ENCODE assay signal across 22 mouse cellular contexts in genomic region chr2:83648916-83649315, GRCm38 (mm10). TPM values are rescaled to one million over a fixed set of nuclear protein-coding genes. Genes with fewer than 3 reads are reported as not detected.
DNase-seq lines count a peak whose midpoint lies in the region; ATAC-seq lines count a peak whose summit lies in the region.
"Had no signal": no experiment of that assay in that cellular context is flagged by ENCODE, and none has a peak within 500 bp of the region (broad histone marks: within the 10 kb centered on the region; RNA-seq: fewer than 3 reads in every experiment).

No protein-coding gene starts in this region.

- no peak overlapping the region for H3K9ac ChIP-seq in kidney, embryonic 15.5 days
- H3K9ac ChIP-seq in liver, embryonic 12.5 days = no peak overlapping the region
- no peak overlapping the region for H3K9ac ChIP-seq in hindbrain, embryonic 16.5 days (ENCODE audit: low read depth, low read length)
- H3K9ac ChIP-seq: embryonic facial prominence, embryonic 12.5 days; forebrain, embryonic 13.5 days; hindbrain, embryonic 14.5 days; limb, embryonic 15.5 days had no signal

- WGBS in kidney, embryonic 15.5 days = 57% methylated on average over 9 of the region's 9 CpGs
- WGBS in liver, embryonic 12.5 days (ENCODE audit: insufficient replicate concordance) = 78% methylated on average over 9 of the region's 9 CpGs
- WGBS in hindbrain, embryonic 16.5 days = 86% methylated on average over 9 of the region's 9 CpGs

- DNase-seq in kidney, adult 8-10 months = peak; percentile 12 to 44
- DNase-seq in kidney, postnatal 25 days = no peak
- DNase-seq in splenic B cell, adult 2 months (ENCODE audit: low read depth, low spot score) = peak; percentile 44
- no peak for DNase-seq in T-cell, adult 2 months (ENCODE audit: low spot score)
- no peak for DNase-seq in heart, adult 8-10 months (ENCODE audit: low spot score)
- DNase-seq: cerebellum, adult 8-10 months; gastrocnemius, postnatal 14 days; heart, adult 18-20 months; heart, postnatal 36 days; layer of hippocampus, postnatal 36 days; lung, postnatal 10 days; midbrain, embryonic 14.5 days; right cerebral cortex, postnatal 14 days had no signal

- H3K4me3 ChIP-seq in kidney, embryonic 15.5 days (replicated peaks) = no peak overlapping the region
- no peak overlapping the region for H3K4me3 ChIP-seq in liver, embryonic 12.5 days
- no peak overlapping the region for H3K4me3 ChIP-seq in hindbrain, embryonic 16.5 days (ENCODE audit: low read length)
- H3K4me3 ChIP-seq: embryonic facial prominence, embryonic 12.5 days; erythroblast, embryonic 14.5 days; forebrain, embryonic 13.5 days; layer of hippocampus, adult 2 months; limb, embryonic 15.5 days had no signal

- no peak for ATAC-seq in kidney, embryonic 15.5 days (replicated peaks; ENCODE audit: low FRiP score)
- ATAC-seq in liver, embryonic 12.5 days = no peak
- ATAC-seq in hindbrain, embryonic 16.5 days = no peak
- ATAC-seq: forebrain, embryonic 13.5 days had no signal

- H3K4me2 ChIP-seq in kidney, embryonic 15.5 days = peak overlapping the region; percentile 12; the same call in 1 of the 2 replicates
- 0 out of 2 replicates have a peak overlapping the region, but pooled peaks have one; percentile 22 for H3K4me2 ChIP-seq in liver, embryonic 12.5 days
- H3K4me2 ChIP-seq in hindbrain, embryonic 16.5 days (ENCODE audit: low read length) = no peak overlapping the region
- H3K4me2 ChIP-seq: embryonic facial prominence, embryonic 12.5 days; forebrain, embryonic 13.5 days; hindbrain, embryonic 14.5 days; limb, embryonic 15.5 days had no signal

- H3K27ac ChIP-seq in kidney, embryonic 15.5 days = peak overlapping the region; percentile 51
- no peak overlapping the region for H3K27ac ChIP-seq in liver, embryonic 12.5 days
- no peak overlapping the region for H3K27ac ChIP-seq in hindbrain, embryonic 16.5 days (ENCODE audit: low read depth, low read length)
- H3K27ac ChIP-seq: embryonic facial prominence, embryonic 12.5 days; forebrain, embryonic 13.5 days; hindbrain, embryonic 14.5 days; layer of hippocampus, adult 2 months; limb, embryonic 15.5 days had no signal

- H3K27me3 ChIP-seq in kidney, embryonic 15.5 days = no peaks in the 10 kb centered on the region
- H3K27me3 ChIP-seq in liver, embryonic 12.5 days (replicated peaks) = no peaks in the 10 kb centered on the region
- no peaks in the 10 kb centered on the region for H3K27me3 ChIP-seq in splenic B cell, adult 2 months (ENCODE audit: control insufficient read depth, insufficient read depth, low read length, poor library complexity, severe bottlenecking)
- H3K27me3 ChIP-seq in hindbrain, embryonic 16.5 days (replicated peaks; ENCODE audit: control insufficient read depth, insufficient read depth, low read length) = no peaks in the 10 kb centered on the region
- H3K27me3 ChIP-seq: embryonic facial prominence, embryonic 12.5 days; forebrain, embryonic 13.5 days; limb, embryonic 15.5 days had no signal

- H3K4me1 ChIP-seq in kidney, embryonic 15.5 days = peaks cover 34% of the 10 kb centered on the region
- H3K4me1 ChIP-seq in liver, embryonic 12.5 days = peaks cover 41% of the 10 kb centered on the region
- peaks cover 24% of the 10 kb centered on the region for H3K4me1 ChIP-seq in hindbrain, embryonic 16.5 days (ENCODE audit: control insufficient read depth, insufficient read depth, low read depth, low read length)

- peaks cover 4% of the 10 kb centered on the region for H3K36me3 ChIP-seq in kidney, embryonic 15.5 days
- H3K36me3 ChIP-seq in liver, embryonic 12.5 days = peaks cover 15% of the 10 kb centered on the region; the same call in 1 of the 2 replicates
- peaks cover 1% of the 10 kb centered on the region; the same call in 1 of the 2 replicates for H3K36me3 ChIP-seq in splenic B cell, adult 2 months (ENCODE audit: control insufficient read depth, insufficient read depth, low read length, poor library complexity, severe bottlenecking)
- no peaks in the 10 kb centered on the region for H3K36me3 ChIP-seq in hindbrain, embryonic 16.5 days (ENCODE audit: control insufficient read depth, insufficient read depth, low read length)
- H3K36me3 ChIP-seq: embryonic facial prominence, embryonic 12.5 days had no signal

- H3K9me3 ChIP-seq in kidney, embryonic 15.5 days (replicated peaks) = no peaks in the 10 kb centered on the region
- H3K9me3 ChIP-seq in liver, embryonic 12.5 days (replicated peaks) = no peaks in the 10 kb centered on the region
- no peaks in the 10 kb centered on the region for H3K9me3 ChIP-seq in hindbrain, embryonic 16.5 days (ENCODE audit: control insufficient read depth, low read length)
- H3K9me3 ChIP-seq: embryonic facial prominence, embryonic 12.5 days; forebrain, embryonic 13.5 days; limb, embryonic 15.5 days had no signal

RNA-seq across cellular contexts. Expression of gene Zc3h15, which starts 4.7 kb away (rescaled TPM):
- 135 and 160 TPM in 2 replicates for polyA plus RNA-seq in kidney, embryonic 15.5 days (2015; fragmentation: Nextera tagmentation; extraction: Ambion mirVana)
- polyA plus RNA-seq in liver, embryonic 12.5 days (2016; fragmentation: Nextera tagmentation; extraction: Ambion mirVana) = 82.7 and 94.3 TPM in 2 replicates
- total RNA-seq in heart, adult 8-10 months (2022) = 10 to 100 TPM; 48.8 to 54.2 (median 52.4) TPM
- polyA plus RNA-seq in hindbrain, embryonic 16.5 days (2015; fragmentation: Nextera tagmentation; extraction: Ambion mirVana) = 160 and 171 TPM in 2 replicates

Comparison
In these comparisons a context has a peak if more than half of its experiments do, and no peak if none do; other contexts are left out.
1. DNase-seq: peak in kidney, adult 8-10 months (2 of 2) and splenic B cell, adult 2 months (single experiment); none in kidney, postnatal 25 days (0 of 2), T-cell, adult 2 months (single experiment) and heart, adult 8-10 months (single experiment).